Mouse (Mus musculus): ENCODE measurements around the gene Usp18. TPM values are rescaled to one million over a fixed set of nuclear protein-coding genes. Genes with fewer than 3 reads are reported as not detected.

Gene Usp18
- polyA plus RNA-seq, 1 experiment from 2014 or later: 1.2 TPM

- 6% methylated on average over 5 of the region's 5 CpGs for WGBS
- Histone ChIP-seq H3K36me3 (ENCODE audit: control insufficient read depth, insufficient read depth, low read length) (no peaks in the 10 kb centered on the region), H3K4me3 (ENCODE audit: low read depth, low read length) (no peak overlapping the region), H3K4me1 (replicated peaks; ENCODE audit: control insufficient read depth, insufficient read depth, low read length) (peaks cover 7% of the 10 kb centered on the region; the same call in 1 of the 2 replicates), H3K27ac (ENCODE audit: low read depth, low read length) (no peak overlapping the region), H3K4me2 (ENCODE audit: low read depth, low read length, severe bottlenecking) (no peak overlapping the region), H3K27me3 (ENCODE audit: control insufficient read depth, insufficient read depth, low read length) (peaks cover 11% of the 10 kb centered on the region), H3K9me3 (ENCODE audit: control insufficient read depth, low read length) (no peaks in the 10 kb centered on the region), H3K9ac (ENCODE audit: low read length) (no peak overlapping the region)
- ATAC-seq (replicated peaks; ENCODE audit: low FRiP score): no peak
- DNase-seq (ENCODE audit: low spot score): no peak
Observed at GRCm38 (mm10) chr6:121211743-121212142, 34.0 kb upstream of the Usp18 start.

- no peak for ATAC-seq (replicated peaks; ENCODE audit: low FRiP score)
Observed at GRCm38 (mm10) chr6:121212988-121213387, 32.7 kb upstream of the Usp18 start.

GRCm38 (mm10) chr6:121214221-121214620 lies 31.5 kb upstream of the Usp18 start:
- Histone ChIP-seq H3K4me2 (ENCODE audit: low read depth, low read length, severe bottlenecking) (no peak overlapping the region), H3K9ac (ENCODE audit: low read length) (no peak overlapping the region), H3K4me1 (replicated peaks; ENCODE audit: control insufficient read depth, insufficient read depth, low read length) (peaks cover 7% of the 10 kb centered on the region; the same call in 1 of the 2 replicates), H3K27me3 (ENCODE audit: control insufficient read depth, insufficient read depth, low read length) (peaks cover 11% of the 10 kb centered on the region), H3K4me3 (ENCODE audit: low read depth, low read length) (no peak overlapping the region), H3K36me3 (ENCODE audit: control insufficient read depth, insufficient read depth, low read length) (no peaks in the 10 kb centered on the region), H3K27ac (ENCODE audit: low read depth, low read length) (no peak overlapping the region), H3K9me3 (ENCODE audit: control insufficient read depth, low read length) (no peaks in the 10 kb centered on the region)
- ATAC-seq (replicated peaks; ENCODE audit: low FRiP score) (no peak), DNase-seq (ENCODE audit: low spot score) (no peak)
- 90% methylated on average over 5 of the region's 5 CpGs for WGBS

More at GRCm38 (mm10) chr6:121212988-121213387, 32.7 kb upstream of the Usp18 start:
- Histone ChIP-seq H3K4me3 (ENCODE audit: low read depth, low read length) (no peak overlapping the region), H3K9ac (ENCODE audit: low read length) (no peak overlapping the region), H3K9me3 (ENCODE audit: control insufficient read depth, low read length) (no peaks in the 10 kb centered on the region), H3K36me3 (ENCODE audit: control insufficient read depth, insufficient read depth, low read length) (no peaks in the 10 kb centered on the region), H3K27ac (ENCODE audit: low read depth, low read length) (no peak overlapping the region), H3K4me2 (ENCODE audit: low read depth, low read length, severe bottlenecking) (no peak overlapping the region), H3K27me3 (ENCODE audit: control insufficient read depth, insufficient read depth, low read length) (peaks cover 11% of the 10 kb centered on the region), H3K4me1 (replicated peaks; ENCODE audit: control insufficient read depth, insufficient read depth, low read length) (peaks cover 7% of the 10 kb centered on the region; the same call in 1 of the 2 replicates)
- no peak for DNase-seq (ENCODE audit: low spot score)
- WGBS: 76% methylated on average over 4 of the region's 4 CpGs

GRCm38 (mm10) chr6:121214667-121215330 lies 30.9 kb upstream of the Usp18 start:
- Histone ChIP-seq H3K4me2 (ENCODE audit: low read depth, low read length, severe bottlenecking) (no peak overlapping the region), H3K4me3 (ENCODE audit: low read depth, low read length) (no peak overlapping the region), H3K9ac (ENCODE audit: low read length) (no peak overlapping the region), H3K9me3 (ENCODE audit: control insufficient read depth, low read length) (no peaks in the 10 kb centered on the region), H3K27me3 (ENCODE audit: control insufficient read depth, insufficient read depth, low read length) (peaks cover 7% of the 10 kb centered on the region), H3K4me1 (replicated peaks; ENCODE audit: control insufficient read depth, insufficient read depth, low read length) (peaks cover 7% of the 10 kb centered on the region; the same call in 1 of the 2 replicates), H3K36me3 (ENCODE audit: control insufficient read depth, insufficient read depth, low read length) (no peaks in the 10 kb centered on the region), H3K27ac (ENCODE audit: low read depth, low read length) (no peak overlapping the region)
- ATAC-seq (replicated peaks; ENCODE audit: low FRiP score) (no peak), DNase-seq (ENCODE audit: low spot score) (no peak)
- WGBS: 91% methylated on average over 8 of the region's 8 CpGs

GRCm38 (mm10) chr6:121215336-121215735 lies 30.4 kb upstream of the Usp18 start:
- ATAC-seq (replicated peaks; ENCODE audit: low FRiP score) (no peak), DNase-seq (ENCODE audit: low spot score) (no peak)
- 82% methylated on average over 5 of the region's 5 CpGs for WGBS
- H3K9ac ChIP-seq (ENCODE audit: low read length): no peak overlapping the region
- no peak overlapping the region for H3K4me3 ChIP-seq (ENCODE audit: low read depth, low read length)
- no peaks in the 10 kb centered on the region for H3K36me3 ChIP-seq (ENCODE audit: control insufficient read depth, insufficient read depth, low read length)
- peaks cover 5% of the 10 kb centered on the region for H3K27me3 ChIP-seq (ENCODE audit: control insufficient read depth, insufficient read depth, low read length)
- no peak overlapping the region for H3K27ac ChIP-seq (ENCODE audit: low read depth, low read length)
- no peak overlapping the region for H3K4me2 ChIP-seq (ENCODE audit: low read depth, low read length, severe bottlenecking)
- H3K4me1 ChIP-seq (replicated peaks; ENCODE audit: control insufficient read depth, insufficient read depth, low read length): peaks cover 4% of the 10 kb centered on the region; the same call in 1 of the 2 replicates
- no peaks in the 10 kb centered on the region for H3K9me3 ChIP-seq (ENCODE audit: control insufficient read depth, low read length)

- Histone ChIP-seq H3K4me1 (replicated peaks; ENCODE audit: control insufficient read depth, insufficient read depth, low read length) (no peaks in the 10 kb centered on the region), H3K4me3 (ENCODE audit: low read depth, low read length) (no peak overlapping the region), H3K27ac (ENCODE audit: low read depth, low read length) (no peak overlapping the region), H3K36me3 (ENCODE audit: control insufficient read depth, insufficient read depth, low read length) (no peaks in the 10 kb centered on the region), H3K9ac (ENCODE audit: low read length) (no peak overlapping the region), H3K4me2 (ENCODE audit: low read depth, low read length, severe bottlenecking) (no peak overlapping the region), H3K9me3 (ENCODE audit: control insufficient read depth, low read length) (no peaks in the 10 kb centered on the region), H3K27me3 (ENCODE audit: control insufficient read depth, insufficient read depth, low read length) (peaks cover 3% of the 10 kb centered on the region; the same call in 1 of the 2 replicates)
- 87% methylated on average over 6 of the region's 6 CpGs for WGBS
- DNase-seq (ENCODE audit: low spot score): no peak
- ATAC-seq (replicated peaks; ENCODE audit: low FRiP score): no peak
Observed at GRCm38 (mm10) chr6:121215896-121216295, 29.8 kb upstream of the Usp18 start.

GRCm38 (mm10) chr6:121216589-121217255 lies 29.0 kb upstream of the Usp18 start:
- Histone ChIP-seq H3K27ac (ENCODE audit: low read depth, low read length) (no peak overlapping the region), H3K9ac (ENCODE audit: low read length) (no peak overlapping the region), H3K36me3 (ENCODE audit: control insufficient read depth, insufficient read depth, low read length) (no peaks in the 10 kb centered on the region), H3K4me2 (ENCODE audit: low read depth, low read length, severe bottlenecking) (no peak overlapping the region), H3K9me3 (ENCODE audit: control insufficient read depth, low read length) (no peaks in the 10 kb centered on the region), H3K27me3 (ENCODE audit: control insufficient read depth, insufficient read depth, low read length) (peaks cover 3% of the 10 kb centered on the region; the same call in 1 of the 2 replicates), H3K4me3 (ENCODE audit: low read depth, low read length) (no peak overlapping the region), H3K4me1 (replicated peaks; ENCODE audit: control insufficient read depth, insufficient read depth, low read length) (no peaks in the 10 kb centered on the region)
- ATAC-seq (replicated peaks; ENCODE audit: low FRiP score) (no peak), DNase-seq (ENCODE audit: low spot score) (no peak)
- 90% methylated on average over 5 of the region's 5 CpGs for WGBS

- no peak for DNase-seq (ENCODE audit: low spot score)
- Histone ChIP-seq H3K9ac (ENCODE audit: low read length) (no peak overlapping the region), H3K36me3 (ENCODE audit: control insufficient read depth, insufficient read depth, low read length) (no peaks in the 10 kb centered on the region), H3K27ac (ENCODE audit: low read depth, low read length) (no peak overlapping the region), H3K27me3 (ENCODE audit: control insufficient read depth, insufficient read depth, low read length) (no peaks in the 10 kb centered on the region), H3K4me1 (replicated peaks; ENCODE audit: control insufficient read depth, insufficient read depth, low read length) (no peaks in the 10 kb centered on the region), H3K4me2 (ENCODE audit: low read depth, low read length, severe bottlenecking) (no peak overlapping the region), H3K4me3 (ENCODE audit: low read depth, low read length) (no peak overlapping the region), H3K9me3 (ENCODE audit: control insufficient read depth, low read length) (no peaks in the 10 kb centered on the region)
- WGBS: 95% methylated on average over 7 of the region's 7 CpGs
- ATAC-seq (replicated peaks; ENCODE audit: low FRiP score): no peak
Observed at GRCm38 (mm10) chr6:121218002-121218401, 27.7 kb upstream of the Usp18 start.
